Mouse (Mus musculus): ENCODE measurements at regions not wholly inside any gene's neighbourhood (a gene's known extent, or its start where the extent isn't known, plus 50 kb on each side); places are given as distances from the start of the nearest gene placed in this dataset.

GRCm38 (mm10) chr3:21358068-21358467, 718.4 kb upstream of the Tbl1xr1 start:
- H3K4me3 ChIP-seq: no peak overlapping the region
- no peak overlapping the region for H3ac ChIP-seq (ENCODE audit: control insufficient read depth, insufficient read length)
- no peaks in the 10 kb centered on the region for H3K36me3 ChIP-seq (ENCODE audit: control insufficient read depth, insufficient read depth)
- no peak overlapping the region for H3K4me2 ChIP-seq (ENCODE audit: low read depth)
- no peaks in the 10 kb centered on the region for H3K27me3 ChIP-seq (ENCODE audit: control insufficient read depth, insufficient read depth, insufficient read length)
- no peaks in the 10 kb centered on the region for H3K79me2 ChIP-seq (ENCODE audit: control insufficient read depth, insufficient read depth)
- no peak for TF ChIP-seq POLR2AphosphoS2 (IDR thresholded peaks at IDR 0.05; ENCODE audit: insufficient read length, low read depth)
- TF ChIP-seq MAX (IDR thresholded peaks at IDR 0.05; ENCODE audit: low read depth): no peak
- no peak for TF ChIP-seq MYOG (IDR thresholded peaks at IDR 0.05; ENCODE audit: control insufficient read depth in 1 of 3, insufficient read depth in 1 of 3, insufficient read length in 2 of 3, low read depth in 2 of 3)
- TF ChIP-seq E2F4 (IDR thresholded peaks at IDR 0.05; ENCODE audit: insufficient read depth): no peak
- no peak for TF ChIP-seq USF1 (IDR thresholded peaks at IDR 0.05; ENCODE audit: low read depth)
- TF ChIP-seq POLR2A (IDR thresholded peaks at IDR 0.05; ENCODE audit: insufficient read length, low read depth): no peak
- no peak for TF ChIP-seq TCF12 (IDR thresholded peaks at IDR 0.05; ENCODE audit: insufficient read depth, poor library complexity, severe bottlenecking)
- TF ChIP-seq REST (IDR thresholded peaks at IDR 0.05; ENCODE audit: insufficient read depth, insufficient read length): no peak
- TF ChIP-seq CEBPB (IDR thresholded peaks at IDR 0.05; ENCODE audit: insufficient read depth, poor library complexity, severe bottlenecking): no peak
- no peak for TF ChIP-seq TCF3 (IDR thresholded peaks at IDR 0.05; ENCODE audit: insufficient read length, low read depth)
- no peak for TF ChIP-seq SRF (IDR thresholded peaks at IDR 0.05; ENCODE audit: control insufficient read depth, insufficient read length, low read depth)

- Histone ChIP-seq H3K36me3 (ENCODE audit: control insufficient read depth, insufficient read depth) (no peaks in the 10 kb centered on the region), H3K79me2 (ENCODE audit: control insufficient read depth, insufficient read depth) (no peaks in the 10 kb centered on the region), H3K4me3 (no peak overlapping the region), H3K4me2 (ENCODE audit: low read depth) (no peak overlapping the region), H3ac (ENCODE audit: control insufficient read depth, insufficient read length) (no peak overlapping the region), H3K27me3 (ENCODE audit: control insufficient read depth, insufficient read depth, insufficient read length) (no peaks in the 10 kb centered on the region)
- TF ChIP-seq TCF12 (IDR thresholded peaks at IDR 0.05; ENCODE audit: insufficient read depth, poor library complexity, severe bottlenecking) (no peak), POLR2AphosphoS2 (IDR thresholded peaks at IDR 0.05; ENCODE audit: insufficient read length, low read depth) (no peak), POLR2A (IDR thresholded peaks at IDR 0.05; ENCODE audit: insufficient read length, low read depth) (no peak), MYOD1 (IDR thresholded peaks at IDR 0.05; ENCODE audit: control insufficient read depth in 1 of 3, insufficient read length in 2 of 3, low read depth in 2 of 3) (no peak), MYOG (IDR thresholded peaks at IDR 0.05; ENCODE audit: control insufficient read depth in 1 of 3, insufficient read depth in 1 of 3, insufficient read length in 2 of 3, low read depth in 2 of 3) (no peak), REST (IDR thresholded peaks at IDR 0.05; ENCODE audit: insufficient read depth, insufficient read length) (no peak), CEBPB (IDR thresholded peaks at IDR 0.05; ENCODE audit: insufficient read depth, poor library complexity, severe bottlenecking) (no peak), E2F4 (IDR thresholded peaks at IDR 0.05; ENCODE audit: insufficient read depth) (no peak), MAX (IDR thresholded peaks at IDR 0.05; ENCODE audit: low read depth) (no peak), SRF (IDR thresholded peaks at IDR 0.05; ENCODE audit: control insufficient read depth, insufficient read length, low read depth) (no peak), TCF3 (IDR thresholded peaks at IDR 0.05; ENCODE audit: insufficient read length, low read depth) (no peak), USF1 (IDR thresholded peaks at IDR 0.05; ENCODE audit: low read depth) (no peak)
These were observed 715.4 kb upstream of the Tbl1xr1 start for GRCm38 (mm10) chr3:21361069-21361468.

- no peak overlapping the region for H3K4me3 ChIP-seq
- TF ChIP-seq TCF3 (IDR thresholded peaks at IDR 0.05; ENCODE audit: insufficient read length, low read depth) (no peak), USF1 (IDR thresholded peaks at IDR 0.05; ENCODE audit: low read depth) (no peak), POLR2A (IDR thresholded peaks at IDR 0.05; ENCODE audit: insufficient read length, low read depth) (no peak), TCF12 (IDR thresholded peaks at IDR 0.05; ENCODE audit: insufficient read depth, poor library complexity, severe bottlenecking) (no peak), SRF (IDR thresholded peaks at IDR 0.05; ENCODE audit: control insufficient read depth, insufficient read length, low read depth) (no peak)
- H3K27me3 ChIP-seq (ENCODE audit: control insufficient read depth, insufficient read depth, insufficient read length): no peaks in the 10 kb centered on the region
- no peaks in the 10 kb centered on the region for H3K36me3 ChIP-seq (ENCODE audit: control insufficient read depth, insufficient read depth)
- H3K79me2 ChIP-seq (ENCODE audit: control insufficient read depth, insufficient read depth): no peaks in the 10 kb centered on the region
- H3K4me2 ChIP-seq (ENCODE audit: low read depth): no peak overlapping the region
- H3ac ChIP-seq (ENCODE audit: control insufficient read depth, insufficient read length): no peak overlapping the region
These were observed 696.6 kb upstream of the Tbl1xr1 start for GRCm38 (mm10) chr3:21379816-21380215.

GRCm38 (mm10) chr3:21381072-21381471, 695.4 kb upstream of the Tbl1xr1 start:
- no peaks in the 10 kb centered on the region for H3K36me3 ChIP-seq (ENCODE audit: control insufficient read depth, insufficient read depth)
- H3K27me3 ChIP-seq (ENCODE audit: control insufficient read depth, insufficient read depth, insufficient read length): no peaks in the 10 kb centered on the region
- H3K4me3 ChIP-seq: no peak overlapping the region
- no peak overlapping the region for H3ac ChIP-seq (ENCODE audit: control insufficient read depth, insufficient read length)
- no peak overlapping the region for H3K4me2 ChIP-seq (ENCODE audit: low read depth)
- no peaks in the 10 kb centered on the region for H3K79me2 ChIP-seq (ENCODE audit: control insufficient read depth, insufficient read depth)
- TF ChIP-seq MYOG (IDR thresholded peaks at IDR 0.05; ENCODE audit: control insufficient read depth in 1 of 3, insufficient read depth in 1 of 3, insufficient read length in 2 of 3, low read depth in 2 of 3) (peak in 1 of 3 experiments; percentile 61), REST (IDR thresholded peaks at IDR 0.05; ENCODE audit: insufficient read depth, insufficient read length) (no peak), E2F4 (IDR thresholded peaks at IDR 0.05; ENCODE audit: insufficient read depth) (no peak), POLR2AphosphoS2 (IDR thresholded peaks at IDR 0.05; ENCODE audit: insufficient read length, low read depth) (no peak), MAX (IDR thresholded peaks at IDR 0.05; ENCODE audit: low read depth) (no peak), MYOD1 (IDR thresholded peaks at IDR 0.05; ENCODE audit: control insufficient read depth in 1 of 3, insufficient read length in 2 of 3, low read depth in 2 of 3) (peak in 1 of 3 experiments; percentile 41)

- H3K4me3 ChIP-seq: no peak overlapping the region
- no peak overlapping the region for H3ac ChIP-seq (ENCODE audit: control insufficient read depth, insufficient read length)
- H3K4me2 ChIP-seq (ENCODE audit: low read depth): no peak overlapping the region
- no peak for TF ChIP-seq USF1 (IDR thresholded peaks at IDR 0.05; ENCODE audit: low read depth)
- no peaks in the 10 kb centered on the region for H3K27me3 ChIP-seq (ENCODE audit: control insufficient read depth, insufficient read depth, insufficient read length)
- H3K36me3 ChIP-seq (ENCODE audit: control insufficient read depth, insufficient read depth): no peaks in the 10 kb centered on the region
- no peaks in the 10 kb centered on the region for H3K79me2 ChIP-seq (ENCODE audit: control insufficient read depth, insufficient read depth)
These were observed 672.9 kb upstream of the Tbl1xr1 start for GRCm38 (mm10) chr3:21403551-21403950.
